Mouse (Mus musculus) neutrophil, adult 5-6 weeks (primary cell): Measurements from ENCODE around the gene Naa10. TPM values are rescaled to one million over a fixed set of nuclear protein-coding genes. Genes with fewer than 3 reads are reported as not detected.

Source experiments
- ATAC-seq: fragments of 151-379, 151-347 bp; 2 replicates; pipeline ENCODE4 v1.8.0; 2017; ENCODE audit warnings: mild to moderate bottlenecking, moderate TSS enrichment; ENCODE audit not compliant: insufficient number of reproducible peaks, poor library complexity, low FRiP score, severe bottlenecking; ENCODE audit errors: extremely low read depth
- total RNA-seq: library from RNA; stranded (forward); fragments of 200-1000 nt; gene quantifications from 2 replicates; pipeline ENCODE4 v1.2.3, GENCODE M21; 2017

Naa10 gene
- 46.7 TPM in 2 replicates for total RNA-seq

- peak; percentile 99 for ATAC-seq
These were observed at the start of gene Naa10, which contains the start of gene Arhgap4 for GRCm38 (mm10) chrX:73921823-73922549. Gene Naa10 (minus strand): TSS chrX:73921944. Gene Arhgap4 (minus strand): TSS chrX:73921870.

GRCm38 (mm10) chrX:73970781-73971180 lies 49.0 kb upstream of the Naa10 start:
- no peak for ATAC-seq

DNA sequence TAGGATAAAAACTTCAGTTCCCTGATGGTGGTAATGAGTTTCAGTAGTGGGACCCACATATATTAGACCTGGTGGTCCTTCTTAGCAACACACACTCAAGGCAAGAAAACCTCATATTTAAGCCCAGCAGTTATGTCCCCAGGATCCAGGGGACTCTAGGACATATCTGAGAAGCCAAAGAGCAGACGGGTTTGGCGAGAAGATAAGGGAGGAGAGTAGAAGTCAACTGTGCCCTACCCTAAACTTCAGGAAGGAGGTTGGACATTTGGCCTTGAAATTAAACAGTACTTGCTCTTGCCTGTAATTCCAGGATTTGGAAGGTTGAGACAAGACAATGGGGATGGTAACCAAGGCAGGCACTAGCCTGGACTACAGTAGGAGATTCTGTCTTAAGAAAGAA lies 48.0 kb upstream of the Naa10 start:
- ATAC-seq: no peak

- no peak for ATAC-seq
These were observed 47.4 kb upstream of the Naa10 start for GRCm38 (mm10) chrX:73969167-73969566.

- peak; percentile 70 for ATAC-seq
These were observed 45.7 kb upstream of the Naa10 start for GRCm38 (mm10) chrX:73967177-73968075.

- peak; percentile 75 for ATAC-seq
These were observed 44.8 kb upstream of the Naa10 start, which contains the start of gene Hcfc1 for GRCm38 (mm10) chrX:73966248-73967176. Gene Hcfc1 (minus strand): TSS chrX:73966357.

DNA sequence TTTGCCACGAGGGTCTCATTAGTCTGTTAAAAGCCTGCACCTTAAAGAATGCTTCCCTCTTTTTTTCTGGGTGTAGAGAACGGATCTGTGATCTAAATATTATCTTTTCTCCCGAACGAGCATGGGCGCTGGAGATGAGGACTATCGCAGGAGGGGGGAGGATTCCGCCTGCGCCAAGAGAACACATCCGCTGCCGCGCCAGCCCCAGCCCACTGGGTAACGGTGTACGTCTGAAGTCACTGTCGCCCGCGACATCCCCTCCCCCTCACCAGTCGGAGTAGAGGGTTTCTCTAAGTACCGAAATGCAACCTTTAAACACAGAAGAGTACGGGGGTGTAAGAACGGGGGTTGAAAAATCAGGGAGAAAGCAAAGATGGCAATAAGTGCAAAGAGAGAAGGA lies 43.6 kb upstream of the Naa10 start:
- ATAC-seq: no peak

DNA sequence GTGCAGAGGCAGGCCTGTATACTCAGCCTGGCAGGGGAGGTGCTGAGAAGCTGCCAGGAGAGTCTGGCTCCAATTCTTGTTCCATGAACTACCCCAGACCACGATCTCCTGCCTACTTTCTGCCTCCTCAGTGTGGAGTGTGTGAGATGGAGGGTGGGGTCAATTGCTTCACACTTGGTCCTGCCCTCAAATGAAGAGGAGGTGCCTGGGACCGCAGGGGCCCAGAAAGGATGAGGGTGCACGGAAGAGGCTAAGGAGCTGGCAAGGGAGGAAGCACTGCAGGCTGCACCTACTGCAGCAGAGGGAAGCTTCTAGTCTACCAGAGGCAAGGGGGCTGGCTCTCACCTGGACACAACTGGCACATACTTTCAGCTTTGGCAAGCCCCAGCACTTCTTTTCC lies 42.6 kb upstream of the Naa10 start:
- ATAC-seq: no peak

GRCm38 (mm10) chrX:73954988-73955387 lies 33.2 kb upstream of the Naa10 start:
- no peak for ATAC-seq

- no peak for ATAC-seq
These were observed 30.9 kb upstream of the Naa10 start for GRCm38 (mm10) chrX:73952603-73953002.

DNA sequence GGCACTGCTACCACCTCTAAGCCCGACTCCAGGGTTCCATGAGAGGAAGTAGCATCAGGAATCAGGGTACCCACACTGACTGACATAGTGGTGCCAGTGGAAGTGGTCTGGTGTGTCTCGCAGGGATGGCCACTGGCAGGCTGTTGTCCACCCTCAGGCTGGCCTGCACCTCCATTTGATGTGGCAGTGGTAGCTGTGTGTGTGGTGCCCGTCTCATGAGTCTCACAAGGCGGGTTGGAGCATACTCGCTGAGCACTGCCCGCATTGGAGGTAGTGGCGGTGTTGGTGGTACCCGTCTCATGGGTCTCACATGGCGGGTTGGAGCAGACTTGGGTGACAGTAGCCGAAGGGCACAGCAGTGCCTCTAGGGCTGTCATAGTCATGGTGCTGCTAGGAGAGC lies 27.6 kb upstream of the Naa10 start:
- ATAC-seq: no peak

GRCm38 (mm10) chrX:73948647-73949046 lies 26.9 kb upstream of the Naa10 start:
- peak; percentile 85; the same call in 1 of the 2 replicates for ATAC-seq

- ATAC-seq: no peak
These were observed 25.2 kb upstream of the Naa10 start for GRCm38 (mm10) chrX:73946896-73947295.

GRCm38 (mm10) chrX:73942294-73942693 lies 20.6 kb upstream of the Naa10 start:
- no peak for ATAC-seq

- no peak for ATAC-seq
These were observed 20.1 kb upstream of the Naa10 start for GRCm38 (mm10) chrX:73941860-73942259.

DNA sequence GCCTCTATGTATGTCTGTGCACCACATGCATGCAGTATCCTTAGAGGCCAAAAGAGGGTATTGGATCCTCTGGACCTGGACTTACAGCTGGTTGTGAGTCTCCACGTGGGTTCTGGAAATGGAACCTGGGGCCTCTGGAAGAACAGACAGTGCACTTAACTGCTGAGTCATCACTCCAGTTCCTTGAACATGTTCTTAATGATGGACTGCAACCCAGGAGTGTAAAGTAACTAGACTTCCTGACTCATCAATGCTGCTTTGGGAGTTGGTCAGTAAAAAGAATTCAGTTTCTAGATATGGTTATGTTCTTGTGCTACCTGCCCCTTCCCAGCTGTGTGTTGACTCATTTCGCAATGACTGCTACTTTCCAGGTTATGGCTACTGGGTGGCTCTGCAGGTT lies 10.1 kb upstream of the Naa10 start:
- ATAC-seq: no peak

GRCm38 (mm10) chrX:73930402-73931062 lies 8.8 kb upstream of the Naa10 start, which contains the start of gene Renbp:
Gene Renbp (minus strand): TSS chrX:73930850.
- ATAC-seq: peak; percentile 55

DNA sequence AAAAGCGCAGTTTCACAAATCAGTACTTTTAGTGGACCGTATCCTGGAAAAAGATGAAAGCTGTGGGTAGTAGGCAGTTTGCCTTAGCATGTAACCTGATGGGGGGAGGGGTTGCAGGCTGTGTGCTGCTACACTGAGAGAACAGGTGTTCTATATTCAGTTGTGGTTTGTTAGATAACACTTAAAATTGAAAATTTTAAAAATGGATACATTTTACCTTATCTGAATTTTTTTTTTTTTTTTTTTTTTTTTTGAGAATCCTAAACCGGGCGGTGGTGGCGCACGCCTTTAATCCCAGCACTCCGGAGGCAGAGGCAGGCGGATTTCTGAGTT lies 772 bp upstream of the Naa10 start:
- ATAC-seq: no peak
